Mouse (Mus musculus): ENCODE results near the gene Slc35a2. TPM values are rescaled to one million over a fixed set of nuclear protein-coding genes. Genes with fewer than 3 reads are reported as not detected.

The Slc35a2 gene
- 69.7 and 86.0 TPM in 2 replicates for polyA plus RNA-seq (2012; rRNA removed)

GRCm38 (mm10) chrX:7883841-7884567, at the start of gene Slc35a2:
Slc35a2 (plus strand) TSS chrX:7884028.
- peak; percentile 65 for DNase-seq (ENCODE audit: low read depth)

- DNase-seq (ENCODE audit: low read depth) = no peak
Observed at GRCm38 (mm10) chrX:7837146-7837545, 46.7 kb upstream of the Slc35a2 start.

GRCm38 (mm10) chrX:7840842-7841162, 43.0 kb upstream of the Slc35a2 start:
- DNase-seq (ENCODE audit: low read depth) = no peak

- DNase-seq (ENCODE audit: low read depth) = peak; percentile 82
Observed at GRCm38 (mm10) chrX:7841163-7842162, 42.4 kb upstream of the Slc35a2 start, which contains the start of gene Otud5. Otud5 (plus strand) TSS chrX:7841364.

- DNase-seq (ENCODE audit: low read depth) = no peak
Observed at GRCm38 (mm10) chrX:7842318-7842717, 41.5 kb upstream of the Slc35a2 start.

GRCm38 (mm10) chrX:7847845-7848244, 36.0 kb upstream of the Slc35a2 start:
- DNase-seq (ENCODE audit: low read depth) = no peak

- no peak for DNase-seq (ENCODE audit: low read depth)
Observed at GRCm38 (mm10) chrX:7854578-7854977, 29.2 kb upstream of the Slc35a2 start.

- no peak for DNase-seq (ENCODE audit: low read depth)
Observed at GRCm38 (mm10) chrX:7859191-7859753, 24.6 kb upstream of the Slc35a2 start.

GRCm38 (mm10) chrX:7863181-7863580, 20.6 kb upstream of the Slc35a2 start:
- no peak for DNase-seq (ENCODE audit: low read depth)

- DNase-seq (ENCODE audit: low read depth) = no peak
Observed at GRCm38 (mm10) chrX:7864551-7864950, 19.3 kb upstream of the Slc35a2 start.

- no peak for DNase-seq (ENCODE audit: low read depth)
Observed at GRCm38 (mm10) chrX:7865343-7865742, 18.5 kb upstream of the Slc35a2 start.

GRCm38 (mm10) chrX:7865786-7866185, 18.0 kb upstream of the Slc35a2 start:
- no peak for DNase-seq (ENCODE audit: low read depth)

- DNase-seq (ENCODE audit: low read depth) = no peak
Observed at GRCm38 (mm10) chrX:7867141-7867540, 16.7 kb upstream of the Slc35a2 start.

GRCm38 (mm10) chrX:7868506-7868905, 15.3 kb upstream of the Slc35a2 start:
- no peak for DNase-seq (ENCODE audit: low read depth)

GRCm38 (mm10) chrX:7869826-7870225, 14.0 kb upstream of the Slc35a2 start:
- no peak for DNase-seq (ENCODE audit: low read depth)

- no peak for DNase-seq (ENCODE audit: low read depth)
Observed at GRCm38 (mm10) chrX:7878007-7878419, 5.8 kb upstream of the Slc35a2 start, which contains the start of gene Pim2. Pim2 (plus strand) TSS chrX:7878262.

GRCm38 (mm10) chrX:7878495-7878894, 5.3 kb upstream of the Slc35a2 start:
- DNase-seq (ENCODE audit: low read depth) = no peak

GRCm38 (mm10) chrX:7879819-7880218, 4.0 kb upstream of the Slc35a2 start:
- no peak for DNase-seq (ENCODE audit: low read depth)

- DNase-seq (ENCODE audit: low read depth) = no peak
Observed at GRCm38 (mm10) chrX:7898211-7898610, 14.4 kb downstream of the Slc35a2 start.

- peak; percentile 45 for DNase-seq (ENCODE audit: low read depth)
Observed at GRCm38 (mm10) chrX:7898880-7899874, 15.3 kb downstream of the Slc35a2 start, which contains the start of the genes Pqbp1 and Timm17b. Pqbp1 (minus strand) TSS chrX:7899269. Timm17b (plus strand) TSS chrX:7899357.

- no peak for DNase-seq (ENCODE audit: low read depth)
Observed at GRCm38 (mm10) chrX:7904441-7904840, 20.6 kb downstream of the Slc35a2 start.

Measured in gonadal fat pad, adult 2 months (tissue).